Mouse (Mus musculus): ENCODE results near the gene Hoxb4. TPM values are rescaled to one million over a fixed set of nuclear protein-coding genes. Genes with fewer than 3 reads are reported as not detected.

Gene Hoxb4
- polyA plus RNA-seq, 1 experiment from 2014 or later: not detected

DNA sequence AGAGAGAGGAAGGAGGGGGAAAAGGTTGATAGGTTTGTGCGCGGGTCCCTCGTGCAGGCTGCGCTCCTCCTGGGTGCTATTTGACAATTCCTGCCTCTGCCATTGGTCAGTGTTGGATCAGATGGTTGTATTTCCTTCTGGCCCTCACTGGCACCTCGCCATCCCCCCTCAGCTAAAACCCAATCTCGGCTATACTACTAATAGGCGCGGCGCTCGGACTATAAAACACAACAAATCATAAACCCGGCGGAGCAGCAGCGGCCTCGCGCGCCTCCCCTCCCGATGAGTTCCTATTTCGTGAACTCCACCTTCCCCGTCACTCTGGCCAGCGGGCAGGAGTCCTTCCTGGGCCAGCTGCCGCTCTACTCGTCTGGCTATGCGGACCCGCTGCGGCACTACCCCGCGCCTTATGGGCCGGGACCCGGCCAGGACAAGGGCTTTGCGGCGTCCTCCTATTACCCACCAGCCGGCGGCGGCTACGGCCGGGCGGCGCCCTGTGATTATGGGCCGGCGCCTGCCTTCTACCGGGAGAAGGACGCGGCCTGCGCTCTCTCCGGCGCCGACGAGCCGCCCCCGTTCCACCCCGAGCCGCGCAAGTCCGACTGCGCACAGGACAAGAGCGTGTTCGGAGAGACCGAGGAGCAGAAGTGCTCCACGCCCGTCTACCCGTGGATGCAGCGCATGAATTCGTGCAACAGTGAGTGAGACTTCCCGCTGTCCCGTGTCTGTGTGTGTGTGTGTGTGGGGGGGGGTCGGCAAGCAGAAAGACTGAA is 19.0 kb upstream of the Hoxb4 start:
- H3K36me3 ChIP-seq (ENCODE audit: control insufficient read depth, insufficient read depth): no peaks in the 10 kb centered on the region
- ATAC-seq: no peak
- H3K27ac ChIP-seq (ENCODE audit: low read length): no peak overlapping the region
- H3K9ac ChIP-seq (replicated peaks; ENCODE audit: low read depth, low read length): no peak overlapping the region
- no peaks in the 10 kb centered on the region; the same call in 1 of the 2 replicates for H3K4me1 ChIP-seq (replicated peaks; ENCODE audit: control insufficient read depth, insufficient read depth, low read length)
- WGBS: under 1% methylated on average over 66 of the region's 66 CpGs
- no peak overlapping the region for H3K4me3 ChIP-seq (replicated peaks; ENCODE audit: low read length)
- H3K27me3 ChIP-seq (replicated peaks; ENCODE audit: control insufficient read depth, insufficient read depth, low read length): peaks cover 97% of the 10 kb centered on the region
- H3K4me2 ChIP-seq (ENCODE audit: low read length): no peak overlapping the region
- H3K9me3 ChIP-seq (ENCODE audit: control insufficient read depth, low read length): no peaks in the 10 kb centered on the region

DNA sequence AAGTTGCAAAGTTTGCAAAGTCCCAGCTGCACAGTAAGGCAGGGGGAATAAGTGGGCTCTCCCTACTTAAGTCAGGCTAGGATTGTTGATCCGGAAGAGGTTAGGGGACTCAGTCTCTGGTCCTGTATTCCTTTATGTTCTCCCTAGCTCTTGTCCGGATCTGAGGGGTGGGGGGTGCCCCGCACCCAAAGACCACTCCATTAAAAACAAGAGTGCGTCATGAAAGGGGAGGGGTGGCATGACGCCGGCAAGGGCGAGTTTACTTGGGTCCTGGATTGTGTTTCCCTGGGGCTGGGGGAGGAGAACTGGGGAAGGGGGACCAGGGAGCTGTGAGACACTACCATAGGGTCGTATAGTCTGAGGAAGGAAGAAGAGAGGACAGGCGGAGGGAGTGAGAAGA is 18.3 kb upstream of the Hoxb4 start:
- ATAC-seq: no peak
- Histone ChIP-seq H3K4me3 (replicated peaks; ENCODE audit: low read length) (no peak overlapping the region), H3K4me1 (replicated peaks; ENCODE audit: control insufficient read depth, insufficient read depth, low read length) (no peaks in the 10 kb centered on the region; the same call in 1 of the 2 replicates), H3K27me3 (replicated peaks; ENCODE audit: control insufficient read depth, insufficient read depth, low read length) (peaks cover 97% of the 10 kb centered on the region), H3K36me3 (ENCODE audit: control insufficient read depth, insufficient read depth) (no peaks in the 10 kb centered on the region), H3K4me2 (ENCODE audit: low read length) (no peak overlapping the region), H3K9me3 (ENCODE audit: control insufficient read depth, low read length) (no peaks in the 10 kb centered on the region), H3K9ac (replicated peaks; ENCODE audit: low read depth, low read length) (no peak overlapping the region), H3K27ac (ENCODE audit: low read length) (no peak overlapping the region)
- 2% methylated on average over 9 of the region's 9 CpGs for whole genome bisulfite sequencing

DNA sequence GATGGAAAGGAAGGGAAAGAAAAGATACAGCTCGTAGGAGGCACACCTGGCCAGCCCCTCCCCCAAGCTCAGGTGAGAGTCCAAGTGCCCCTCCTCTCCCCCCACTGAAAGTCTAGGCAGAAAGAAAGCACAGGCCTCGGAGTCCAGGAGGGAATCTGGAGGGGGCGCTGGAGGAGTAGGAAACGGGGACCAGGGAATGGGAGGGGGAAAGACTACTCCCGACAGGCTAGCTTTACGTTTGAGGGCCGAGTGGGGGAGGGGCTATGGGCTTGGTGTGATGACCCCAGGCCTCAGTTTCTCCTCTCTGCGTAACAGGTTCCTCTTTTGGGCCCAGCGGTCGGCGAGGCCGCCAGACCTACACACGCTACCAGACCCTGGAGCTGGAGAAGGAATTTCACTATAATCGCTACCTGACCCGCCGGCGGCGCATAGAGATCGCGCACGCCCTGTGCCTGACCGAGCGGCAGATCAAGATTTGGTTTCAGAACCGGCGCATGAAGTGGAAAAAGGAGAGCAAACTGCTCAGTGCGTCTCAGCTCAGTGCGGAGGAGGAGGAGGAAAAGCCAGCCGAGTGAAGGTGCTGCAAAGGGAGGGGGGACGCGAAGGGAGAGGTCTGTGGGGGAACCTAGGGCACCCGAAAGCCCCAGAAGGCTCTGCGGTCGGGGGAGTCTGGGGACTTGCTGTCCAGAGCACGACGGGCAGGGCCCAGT is 17.6 kb upstream of the Hoxb4 start:
- no peak overlapping the region for H3K4me2 ChIP-seq (ENCODE audit: low read length)
- no peaks in the 10 kb centered on the region for H3K9me3 ChIP-seq (ENCODE audit: control insufficient read depth, low read length)
- peaks cover 97% of the 10 kb centered on the region for H3K27me3 ChIP-seq (replicated peaks; ENCODE audit: control insufficient read depth, insufficient read depth, low read length)
- no peak overlapping the region for H3K4me3 ChIP-seq (replicated peaks; ENCODE audit: low read length)
- WGBS: 1% methylated on average over 35 of the region's 35 CpGs
- H3K9ac ChIP-seq (replicated peaks; ENCODE audit: low read depth, low read length): no peak overlapping the region
- no peak overlapping the region for H3K27ac ChIP-seq (ENCODE audit: low read length)
- H3K4me1 ChIP-seq (replicated peaks; ENCODE audit: control insufficient read depth, insufficient read depth, low read length): no peaks in the 10 kb centered on the region; the same call in 1 of the 2 replicates
- no peak for ATAC-seq
- no peaks in the 10 kb centered on the region for H3K36me3 ChIP-seq (ENCODE audit: control insufficient read depth, insufficient read depth)

DNA sequence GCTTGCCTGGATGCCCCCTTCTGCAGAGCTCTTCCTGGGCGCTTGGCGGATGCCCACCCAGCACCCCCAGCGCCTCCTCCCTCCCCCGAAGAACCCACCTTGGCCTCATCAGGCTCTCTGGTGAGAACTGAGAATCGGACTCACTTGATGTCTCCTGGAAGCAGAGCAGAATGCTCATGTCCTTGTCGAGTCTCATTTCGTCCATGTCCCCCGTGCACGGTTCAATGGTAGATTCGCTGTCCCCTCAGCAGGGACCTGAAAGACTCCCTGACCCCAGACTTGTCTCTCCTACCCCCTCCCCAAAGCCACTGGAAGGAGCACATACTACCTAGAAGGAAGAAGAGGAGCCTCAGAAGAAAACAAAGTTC is 17.0 kb upstream of the Hoxb4 start:
- H3K4me3 ChIP-seq (replicated peaks; ENCODE audit: low read length): no peak overlapping the region
- no peaks in the 10 kb centered on the region; the same call in 1 of the 2 replicates for H3K4me1 ChIP-seq (replicated peaks; ENCODE audit: control insufficient read depth, insufficient read depth, low read length)
- H3K9me3 ChIP-seq (ENCODE audit: control insufficient read depth, low read length): no peaks in the 10 kb centered on the region
- no peak for ATAC-seq
- no peak overlapping the region for H3K27ac ChIP-seq (ENCODE audit: low read length)
- 4% methylated on average over 10 of the region's 10 CpGs for WGBS
- H3K9ac ChIP-seq (replicated peaks; ENCODE audit: low read depth, low read length): no peak overlapping the region
- peaks cover 97% of the 10 kb centered on the region for H3K27me3 ChIP-seq (replicated peaks; ENCODE audit: control insufficient read depth, insufficient read depth, low read length)
- H3K4me2 ChIP-seq (ENCODE audit: low read length): no peak overlapping the region
- no peaks in the 10 kb centered on the region for H3K36me3 ChIP-seq (ENCODE audit: control insufficient read depth, insufficient read depth)

DNA sequence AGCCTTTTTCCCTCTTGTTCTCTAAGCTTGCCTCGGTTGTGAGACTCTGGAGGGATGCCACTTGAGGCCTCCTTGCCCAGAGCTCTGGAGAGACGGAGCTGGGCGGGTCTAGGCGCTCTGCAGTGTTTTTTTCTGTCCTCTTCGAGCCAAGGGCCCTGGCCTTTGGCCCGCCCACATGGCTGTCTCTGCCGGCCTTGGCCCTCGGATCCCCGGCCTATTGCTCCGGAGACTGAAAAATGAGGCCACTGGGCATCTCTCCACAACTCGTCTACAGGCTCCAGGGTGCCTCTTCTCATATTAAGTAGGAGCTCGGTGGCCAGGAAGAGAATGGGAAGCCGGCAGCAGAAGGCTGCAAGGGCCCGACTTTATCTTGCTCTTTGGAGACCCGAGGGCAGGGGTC is 16.2 kb upstream of the Hoxb4 start:
- H3K36me3 ChIP-seq (ENCODE audit: control insufficient read depth, insufficient read depth): no peaks in the 10 kb centered on the region
- no peak overlapping the region for H3K27ac ChIP-seq (ENCODE audit: low read length)
- no peaks in the 10 kb centered on the region for H3K9me3 ChIP-seq (ENCODE audit: control insufficient read depth, low read length)
- H3K4me3 ChIP-seq (replicated peaks; ENCODE audit: low read length): no peak overlapping the region
- H3K27me3 ChIP-seq (replicated peaks; ENCODE audit: control insufficient read depth, insufficient read depth, low read length): peaks cover 97% of the 10 kb centered on the region
- ATAC-seq: no peak
- H3K4me2 ChIP-seq (ENCODE audit: low read length): no peak overlapping the region
- no peaks in the 10 kb centered on the region; the same call in 1 of the 2 replicates for H3K4me1 ChIP-seq (replicated peaks; ENCODE audit: control insufficient read depth, insufficient read depth, low read length)
- H3K9ac ChIP-seq (replicated peaks; ENCODE audit: low read depth, low read length): no peak overlapping the region
- 2% methylated on average over 15 of the region's 15 CpGs for WGBS

DNA sequence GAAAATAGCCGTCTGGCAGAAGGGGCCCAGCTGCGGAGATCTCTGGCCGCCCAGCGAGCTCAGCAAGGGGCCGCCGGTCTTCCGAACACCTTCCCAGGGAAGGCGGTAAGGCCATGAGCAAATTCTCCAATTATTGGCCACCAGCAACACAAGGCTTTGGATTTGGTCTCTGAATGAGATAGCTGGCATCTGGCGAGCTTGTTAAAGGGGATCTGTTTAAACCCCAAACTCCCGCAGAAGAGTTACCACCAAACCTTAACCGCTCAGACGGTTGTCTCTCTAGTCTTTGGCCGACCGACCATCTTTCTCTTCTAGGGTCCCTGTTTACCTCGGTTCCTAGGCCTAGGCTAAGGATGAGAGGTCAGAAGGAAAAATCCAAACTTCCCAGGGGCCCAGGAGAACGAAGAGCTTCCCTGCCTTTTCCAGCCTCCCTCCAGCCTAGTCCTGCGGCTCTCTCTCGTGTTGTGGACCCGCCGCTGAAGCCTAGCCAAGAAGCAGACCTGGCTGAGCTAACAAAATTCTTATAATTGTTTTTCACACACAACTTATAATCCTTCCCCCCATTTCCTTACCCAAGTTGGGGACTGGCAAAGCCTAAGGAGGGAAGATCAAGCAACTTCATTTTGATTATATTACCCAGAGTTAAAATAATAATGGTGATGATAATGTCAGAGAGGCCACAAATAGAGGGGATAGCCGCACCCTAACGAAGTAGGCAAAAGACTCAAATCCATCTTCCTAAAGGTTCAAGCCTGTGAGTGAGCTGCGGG is 15.5 kb upstream of the Hoxb4 start:
- Histone ChIP-seq H3K4me2 (ENCODE audit: low read length) (no peak overlapping the region), H3K36me3 (ENCODE audit: control insufficient read depth, insufficient read depth) (no peaks in the 10 kb centered on the region), H3K4me1 (replicated peaks; ENCODE audit: control insufficient read depth, insufficient read depth, low read length) (no peaks in the 10 kb centered on the region; the same call in 1 of the 2 replicates), H3K27me3 (replicated peaks; ENCODE audit: control insufficient read depth, insufficient read depth, low read length) (peaks cover 97% of the 10 kb centered on the region), H3K4me3 (replicated peaks; ENCODE audit: low read length) (no peak overlapping the region), H3K27ac (ENCODE audit: low read length) (no peak overlapping the region), H3K9ac (replicated peaks; ENCODE audit: low read depth, low read length) (no peak overlapping the region), H3K9me3 (ENCODE audit: control insufficient read depth, low read length) (no peaks in the 10 kb centered on the region)
- ATAC-seq: no peak
- 3% methylated on average over 23 of the region's 23 CpGs for WGBS

DNA sequence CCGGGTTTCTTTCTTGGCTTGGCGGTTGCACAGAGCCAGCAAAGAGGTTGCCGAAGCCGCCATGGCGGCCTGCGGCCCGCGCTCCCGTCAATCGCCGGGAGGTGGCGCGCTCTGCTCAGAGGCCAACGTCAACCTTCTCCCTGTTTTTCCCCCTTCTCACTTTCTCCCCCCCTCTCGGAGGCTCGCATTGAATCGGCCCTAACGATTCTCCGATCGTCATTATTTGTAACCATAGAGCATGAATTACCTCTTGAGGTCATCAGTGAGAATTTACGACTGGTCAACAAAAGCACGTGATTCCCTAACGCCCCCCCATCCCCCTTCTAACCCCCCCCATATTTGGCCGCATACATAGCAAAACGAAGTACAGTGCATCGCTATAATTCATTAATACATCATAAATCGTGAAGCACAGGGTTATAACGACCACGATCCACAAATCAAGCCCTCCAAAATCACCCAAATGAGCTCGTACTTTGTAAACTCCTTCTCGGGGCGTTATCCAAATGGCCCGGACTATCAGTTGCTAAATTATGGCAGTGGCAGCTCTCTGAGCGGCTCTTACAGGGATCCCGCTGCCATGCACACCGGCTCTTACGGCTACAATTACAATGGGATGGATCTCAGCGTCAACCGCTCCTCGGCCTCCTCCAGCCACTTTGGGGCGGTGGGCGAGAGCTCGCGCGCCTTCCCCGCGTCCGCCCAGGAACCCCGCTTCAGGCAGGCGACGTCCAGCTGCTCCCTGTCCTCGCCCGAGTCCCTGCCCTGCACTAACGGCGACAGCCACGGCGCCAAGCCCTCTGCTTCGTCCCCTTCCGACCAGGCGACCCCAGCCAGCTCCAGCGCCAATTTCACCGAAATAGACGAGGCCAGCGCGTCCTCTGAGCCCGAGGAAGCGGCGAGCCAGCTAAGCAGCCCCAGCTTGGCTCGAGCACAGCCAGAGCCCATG is 14.6 kb upstream of the Hoxb4 start, which contains the start of gene Hoxb5:
TSS of gene Hoxb5 (plus strand) at position 186 of the 949 bp plus-strand sequence.
- H3K4me2 ChIP-seq (ENCODE audit: low read length): no peak within 1 kb of the TSS
- H3K9me3 ChIP-seq (ENCODE audit: control insufficient read depth, low read length): no peaks in the 10 kb centered on the region
- peaks cover 97% of the 10 kb centered on the region for H3K27me3 ChIP-seq (replicated peaks; ENCODE audit: control insufficient read depth, insufficient read depth, low read length)
- H3K9ac ChIP-seq (replicated peaks; ENCODE audit: low read depth, low read length): no peak within 1 kb of the TSS
- H3K4me1 ChIP-seq (replicated peaks; ENCODE audit: control insufficient read depth, insufficient read depth, low read length): no peaks in the 10 kb centered on the region; the same call in 1 of the 2 replicates
- no peak within 1 kb of the TSS for H3K4me3 ChIP-seq (replicated peaks; ENCODE audit: low read length)
- no peaks in the 10 kb centered on the region for H3K36me3 ChIP-seq (ENCODE audit: control insufficient read depth, insufficient read depth)
- ATAC-seq: no peak
- H3K27ac ChIP-seq (ENCODE audit: low read length): no peak within 1 kb of the TSS
- WGBS: 1% methylated on average over 69 of the region's 69 CpGs

DNA sequence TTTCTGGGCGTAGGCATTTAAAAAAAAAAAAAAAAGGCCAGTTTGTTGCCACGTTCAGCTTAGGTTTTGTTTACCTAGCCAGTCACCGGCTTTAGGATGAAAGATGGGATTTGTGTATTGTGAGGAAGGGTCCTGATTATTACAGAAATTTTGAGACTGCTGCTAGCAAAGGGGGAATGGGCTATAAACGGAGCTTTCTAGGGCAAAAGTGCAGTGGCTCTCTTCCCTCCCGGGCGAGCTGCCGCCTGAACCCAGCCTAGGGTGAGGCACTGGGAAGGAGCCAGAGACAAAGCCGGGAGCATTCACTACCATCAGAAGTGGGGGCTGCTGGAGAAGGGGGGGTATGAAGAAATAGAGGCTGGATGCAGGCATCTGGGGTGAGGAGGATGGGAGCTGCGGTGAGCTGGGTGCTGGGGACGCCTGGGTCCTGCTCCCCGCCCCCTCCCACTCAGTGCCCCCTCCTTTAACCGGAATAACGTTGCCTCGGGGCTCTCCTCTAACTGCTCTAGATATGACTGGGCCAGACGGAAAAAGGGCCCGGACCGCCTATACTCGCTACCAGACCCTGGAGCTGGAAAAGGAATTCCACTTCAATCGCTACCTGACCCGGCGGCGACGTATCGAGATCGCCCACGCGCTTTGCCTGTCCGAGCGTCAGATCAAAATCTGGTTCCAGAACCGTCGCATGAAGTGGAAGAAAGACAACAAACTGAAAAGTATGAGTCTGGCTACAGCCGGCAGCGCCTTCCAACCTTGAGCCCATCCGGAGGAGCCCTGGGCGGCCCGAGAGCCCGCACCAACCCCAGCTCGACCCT is 13.5 kb upstream of the Hoxb4 start:
- peaks cover 100% of the 10 kb centered on the region for H3K27me3 ChIP-seq (replicated peaks; ENCODE audit: control insufficient read depth, insufficient read depth, low read length)
- no peak overlapping the region for H3K9ac ChIP-seq (replicated peaks; ENCODE audit: low read depth, low read length)

More for the DNA sequence above, 13.5 kb upstream of the Hoxb4 start:
- Histone ChIP-seq H3K4me3 (replicated peaks; ENCODE audit: low read length) (no peak overlapping the region), H3K9me3 (ENCODE audit: control insufficient read depth, low read length) (no peaks in the 10 kb centered on the region), H3K36me3 (ENCODE audit: control insufficient read depth, insufficient read depth) (no peaks in the 10 kb centered on the region), H3K4me1 (replicated peaks; ENCODE audit: control insufficient read depth, insufficient read depth, low read length) (no peaks in the 10 kb centered on the region; the same call in 1 of the 2 replicates), H3K4me2 (ENCODE audit: low read length) (no peak overlapping the region), H3K27ac (ENCODE audit: low read length) (no peak overlapping the region)
- WGBS: 2% methylated on average over 37 of the region's 38 CpGs
- no peak for ATAC-seq

Measured in forebrain, embryonic 16.5 days (tissue).